ENCODE assay signal across 11 mouse cellular contexts in genomic region chr6:88904456-88904974, GRCm38 (mm10). TPM values are rescaled to one million over a fixed set of nuclear protein-coding genes. Genes with fewer than 3 reads are reported as not detected.
DNase-seq lines count a peak whose midpoint lies in the region; ATAC-seq lines count a peak whose summit lies in the region.
"Had no signal": no experiment of that assay in that cellular context is flagged by ENCODE, and none has a peak within 500 bp of the region (broad histone marks: within the 10 kb centered on the region; RNA-seq: fewer than 3 reads in every experiment).

No protein-coding gene starts in this region.

- H3K4me1 ChIP-seq in heart, embryonic 15.5 days (replicated peaks): peaks cover 57% of the 10 kb centered on the region
- H3K4me1 ChIP-seq in neural tube, embryonic 12.5 days: peaks cover 31% of the 10 kb centered on the region
- peaks cover 31% of the 10 kb centered on the region for H3K4me1 ChIP-seq in forebrain, embryonic 12.5 days

- peak; percentile 83 for DNase-seq in adrenal gland, adult 2 months
- no peak for DNase-seq in adrenal gland, postnatal 4 days (ENCODE audit: low spot score in 2 of 2)
- DNase-seq in heart, postnatal 14 days: no peak
- no peak for DNase-seq in neural tube, embryonic 10.5 days (ENCODE audit: extremely low spot score, low spot score)
- DNase-seq in frontal cortex, adult 2 months (ENCODE audit: extremely low spot score in 1 of 2, low spot score in 1 of 2): no peak
- DNase-seq: midbrain, embryonic 14.5 days had no signal

- no peak overlapping the region for H3K9ac ChIP-seq in heart, embryonic 15.5 days
- H3K9ac ChIP-seq in neural tube, embryonic 12.5 days: no peak overlapping the region
- no peak overlapping the region for H3K9ac ChIP-seq in forebrain, embryonic 12.5 days

- no peaks in the 10 kb centered on the region for H3K27me3 ChIP-seq in heart, embryonic 15.5 days
- H3K27me3 ChIP-seq in neural tube, embryonic 12.5 days (replicated peaks): no peaks in the 10 kb centered on the region
- H3K27me3 ChIP-seq in forebrain, embryonic 12.5 days: no peaks in the 10 kb centered on the region

- intact Hi-C loops in heart, postnatal 14 days (cut with DNase I): no loop called here

- no peak for ATAC-seq in heart, embryonic 15.5 days (replicated peaks; ENCODE audit: insufficient number of reproducible peaks, insufficient read depth, low FRiP score, low read depth)
- ATAC-seq in neural tube, embryonic 12.5 days (ENCODE audit: low FRiP score, low read depth): no peak
- ATAC-seq in forebrain, embryonic 12.5 days (ENCODE audit: low FRiP score): no peak
- ATAC-seq: forebrain, embryonic 14.5 days had no signal

- H3K4me3 ChIP-seq in heart, embryonic 15.5 days: no peak overlapping the region
- H3K4me3 ChIP-seq in neural tube, embryonic 12.5 days: no peak overlapping the region
- no peak overlapping the region for H3K4me3 ChIP-seq in forebrain, embryonic 12.5 days (replicated peaks)
- H3K4me3 ChIP-seq: layer of hippocampus, adult 2 months had no signal

- H3K36me3 ChIP-seq in heart, embryonic 15.5 days: peaks cover 5% of the 10 kb centered on the region; the same call in 1 of the 2 replicates
- H3K36me3 ChIP-seq in neural tube, embryonic 12.5 days: peaks cover 10% of the 10 kb centered on the region
- peaks cover 6% of the 10 kb centered on the region; the same call in 1 of the 2 replicates for H3K36me3 ChIP-seq in forebrain, embryonic 12.5 days (replicated peaks)

- H3K4me2 ChIP-seq in heart, embryonic 15.5 days: peak overlapping the region; percentile 98; the same call in 1 of the 2 replicates
- H3K4me2 ChIP-seq in neural tube, embryonic 12.5 days (replicated peaks): peak overlapping the region; percentile 93; the same call in 1 of the 2 replicates
- H3K4me2 ChIP-seq in forebrain, embryonic 12.5 days: no peak overlapping the region

- H3K9me3 ChIP-seq in heart, embryonic 15.5 days (replicated peaks): no peaks in the 10 kb centered on the region
- H3K9me3 ChIP-seq in neural tube, embryonic 12.5 days: no peaks in the 10 kb centered on the region
- H3K9me3 ChIP-seq in forebrain, embryonic 12.5 days: no peaks in the 10 kb centered on the region

- 80% methylated on average over 4 of the region's 4 CpGs for WGBS in heart, embryonic 15.5 days
- 90% methylated on average over 4 of the region's 4 CpGs for WGBS in neural tube, embryonic 12.5 days
- WGBS in forebrain, embryonic 12.5 days: 90% methylated on average over 4 of the region's 4 CpGs

- H3K27ac ChIP-seq in heart, embryonic 15.5 days: no peak overlapping the region
- H3K27ac ChIP-seq in neural tube, embryonic 12.5 days: no peak overlapping the region
- no peak overlapping the region for H3K27ac ChIP-seq in forebrain, embryonic 12.5 days
- H3K27ac ChIP-seq: layer of hippocampus, adult 2 months had no signal

RNA-seq across cellular contexts. Expression of gene Tpra1, which starts 2.5 kb away (rescaled TPM):
- total RNA-seq in adrenal gland, adult 2 months (2021): 100 to 1,000 TPM in 1 of 2 experiments, 10 to 100 TPM in 1; 87.0 to 108 TPM
- 578 and 603 TPM in 2 replicates for polyA plus RNA-seq in adrenal gland, adult 2 months (2012; rRNA removed)
- total RNA-seq in adrenal gland, postnatal 4 days (2021): 100 to 1,000 TPM; 112 to 121 TPM
- 41.4 and 54.7 TPM in 2 replicates for polyA plus RNA-seq in heart, embryonic 15.5 days (2015; fragmentation: Nextera tagmentation; extraction: Ambion mirVana)
- 10 to 100 TPM; 34.7 to 38.9 TPM for total RNA-seq in heart, postnatal 14 days (2021)
- 60.6 and 61.2 TPM in 2 replicates for polyA plus RNA-seq in neural tube, embryonic 12.5 days (2016; fragmentation: Nextera tagmentation; extraction: Ambion mirVana)
- polyA plus RNA-seq in frontal cortex, adult 2 months (2012; rRNA removed): 92.8 and 93.3 TPM in 2 replicates
- 49.9 and 60.6 TPM in 2 replicates for polyA plus RNA-seq in forebrain, embryonic 12.5 days (2016; fragmentation: Nextera tagmentation; extraction: Ambion mirVana)

RNA-seq across cellular contexts. Expression of gene Mcm2, which starts 5.9 kb away (rescaled TPM):
- 10 to 100 TPM; 18.1 to 33.1 TPM for total RNA-seq in adrenal gland, adult 2 months (2021)
- polyA plus RNA-seq in adrenal gland, adult 2 months (2012; rRNA removed): 24.4 and 33.4 TPM in 2 replicates
- total RNA-seq in adrenal gland, postnatal 4 days (2021): 10 to 100 TPM; 69.6 to 83.3 TPM
- polyA plus RNA-seq in heart, embryonic 15.5 days (2015; fragmentation: Nextera tagmentation; extraction: Ambion mirVana): 68.2 and 94.2 TPM in 2 replicates
- total RNA-seq in heart, postnatal 14 days (2021): 10 to 100 TPM; 11.0 to 15.4 TPM
- polyA plus RNA-seq in neural tube, embryonic 12.5 days (2016; fragmentation: Nextera tagmentation; extraction: Ambion mirVana): 120 and 127 TPM in 2 replicates
- polyA plus RNA-seq in frontal cortex, adult 2 months (2012; rRNA removed): 4.2 and 4.4 TPM in 2 replicates
- polyA plus RNA-seq in forebrain, embryonic 12.5 days (2016; fragmentation: Nextera tagmentation; extraction: Ambion mirVana): 200 and 211 TPM in 2 replicates

RNA-seq across cellular contexts. Expression of gene Podxl2, which starts 29.7 kb away (rescaled TPM):
- total RNA-seq in adrenal gland, adult 2 months (2021): 10 to 100 TPM; 24.2 to 78.2 TPM
- polyA plus RNA-seq in adrenal gland, adult 2 months (2012; rRNA removed): 263 and 360 TPM in 2 replicates
- total RNA-seq in adrenal gland, postnatal 4 days (2021): 10 to 100 TPM; 60.1 to 62.8 TPM
- 42.5 and 52.5 TPM in 2 replicates for polyA plus RNA-seq in heart, embryonic 15.5 days (2015; fragmentation: Nextera tagmentation; extraction: Ambion mirVana)
- 10 to 100 TPM; 26.7 to 27.4 TPM for total RNA-seq in heart, postnatal 14 days (2021)
- 362 and 381 TPM in 2 replicates for polyA plus RNA-seq in neural tube, embryonic 12.5 days (2016; fragmentation: Nextera tagmentation; extraction: Ambion mirVana)
- 609 and 620 TPM in 2 replicates for polyA plus RNA-seq in frontal cortex, adult 2 months (2012; rRNA removed)
- polyA plus RNA-seq in forebrain, embryonic 12.5 days (2016; fragmentation: Nextera tagmentation; extraction: Ambion mirVana): 248 and 258 TPM in 2 replicates
